Mouse (Mus musculus) midbrain, embryonic 15.5 days (tissue): ENCODE measurements around the gene Mien1. TPM values are rescaled to one million over a fixed set of nuclear protein-coding genes. Genes with fewer than 3 reads are reported as not detected.

ENCODE experiments used
- ATAC-seq: fragments of 200-750 bp; cut with Nextera tagmentation; replicated peaks from 2 replicates; pipeline ENCODE4 v1.8.0; 2017; ENCODE audit warnings: moderate TSS enrichment
- H3K27ac ChIP-seq: fragments of 300-500 bp; sonication (generic); 2 replicates; pipeline ENCODE4 v1.5.1; 2015; ENCODE audit warnings: mild to moderate bottlenecking, inconsistent platforms
- H3K27me3 ChIP-seq: fragments of 300-500 bp; sonication (generic); replicated peaks from 2 replicates; pipeline ENCODE4 v1.6.1; 2015; ENCODE audit warnings: inconsistent platforms
- H3K36me3 ChIP-seq: fragments of 300-500 bp; sonication (generic); replicated peaks from 2 replicates; pipeline ENCODE4 v1.6.1; 2015; ENCODE audit warnings: inconsistent platforms
- H3K4me1 ChIP-seq: fragments of 300-500 bp; sonication (generic); 2 replicates; pipeline ENCODE4 v1.6.1; 2015; ENCODE audit warnings: inconsistent platforms
- H3K4me2 ChIP-seq: fragments of 300-500 bp; sonication (generic); 2 replicates; pipeline ENCODE4 v1.6.1; 2015; ENCODE audit warnings: inconsistent platforms, mild to moderate bottlenecking, moderate library complexity
- H3K4me3 ChIP-seq: fragments of 300-500 bp; sonication (generic); 2 replicates; pipeline ENCODE4 v1.5.1; 2015; ENCODE audit warnings: mild to moderate bottlenecking, inconsistent platforms
- H3K9ac ChIP-seq: fragments of 300-500 bp; sonication (generic); 2 replicates; pipeline ENCODE4 v1.6.1; 2015; ENCODE audit warnings: mild to moderate bottlenecking, inconsistent platforms
- H3K9me3 ChIP-seq: fragments of 300-500 bp; sonication (generic); 2 replicates; pipeline ENCODE4 v1.6.1; 2016; ENCODE audit warnings: inconsistent platforms
- WGBS: fragments of 180-500 bp; shearing (Covaris S2); methylation state at CpG from one replicate; pipeline ENCODE4 v1.1.7; 2015; ENCODE audit warnings: mixed read lengths; 5-methylcytosine and 5-hydroxymethylcytosine counted together
- polyA plus RNA-seq: library from polyadenylated mRNA; unstranded; fragments of >200 nt; fragmentation: Nextera tagmentation; extraction: Ambion mirVana; gene quantifications from 2 replicates; pipeline ENCODE4 v1.2.1, GENCODE M21; 2015

Gene Mien1
- polyA plus RNA-seq, 1 experiment from 2014 or later, result 233 TPM

DNA sequence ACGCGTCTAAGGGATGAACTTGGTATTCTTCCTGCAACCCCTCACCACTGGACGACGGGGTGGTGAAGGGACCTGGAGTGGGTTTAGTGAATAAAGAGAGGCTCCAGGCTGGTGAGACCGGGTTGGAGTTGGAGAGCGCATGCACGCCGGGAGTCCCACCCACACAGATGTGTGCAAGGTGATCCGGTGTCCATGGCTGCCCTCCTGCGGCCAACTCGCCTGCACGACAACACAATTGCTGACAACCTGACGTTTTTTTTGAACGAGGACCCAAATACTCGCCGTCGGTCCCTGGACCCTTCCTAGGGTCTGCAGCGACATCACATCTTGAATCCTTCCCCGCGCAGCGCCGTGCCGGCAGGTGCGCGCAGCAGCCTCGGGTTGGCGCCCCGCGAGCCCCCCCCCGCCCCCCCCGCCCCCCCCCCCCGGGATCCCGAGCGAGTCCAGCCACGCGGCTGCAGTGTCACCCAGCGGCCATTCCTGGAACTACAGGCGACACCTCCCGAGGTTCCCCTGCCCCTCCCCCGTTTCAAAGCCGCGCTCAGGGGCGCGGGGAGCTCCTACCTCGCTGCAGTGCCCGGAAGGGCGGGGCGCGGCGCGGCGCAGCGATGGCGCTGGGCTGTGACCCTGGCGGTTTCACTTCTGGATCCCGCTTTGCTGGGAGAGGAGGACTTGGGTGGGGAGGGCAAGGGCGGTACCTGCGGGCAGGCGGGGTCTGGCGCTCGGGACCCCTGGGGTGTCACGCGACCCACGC is 18.8 kb upstream of the Mien1 start:
- Histone ChIP-seq H3K4me1 (peaks cover 10% of the 10 kb centered on the region; the same call in 1 of the 2 replicates), H3K36me3 (no peaks in the 10 kb centered on the region), H3K9me3 (no peaks in the 10 kb centered on the region), H3K9ac (peak overlapping the region; percentile 68), H3K4me2 (peak overlapping the region; percentile 84), H3K27ac (peak overlapping the region; percentile 83), H3K27me3 (peaks cover 22% of the 10 kb centered on the region), H3K4me3 (peak overlapping the region; percentile 68)
- WGBS, result 1% methylated on average over 42 of the region's 64 CpGs
- peak; percentile 94 for ATAC-seq

DNA sequence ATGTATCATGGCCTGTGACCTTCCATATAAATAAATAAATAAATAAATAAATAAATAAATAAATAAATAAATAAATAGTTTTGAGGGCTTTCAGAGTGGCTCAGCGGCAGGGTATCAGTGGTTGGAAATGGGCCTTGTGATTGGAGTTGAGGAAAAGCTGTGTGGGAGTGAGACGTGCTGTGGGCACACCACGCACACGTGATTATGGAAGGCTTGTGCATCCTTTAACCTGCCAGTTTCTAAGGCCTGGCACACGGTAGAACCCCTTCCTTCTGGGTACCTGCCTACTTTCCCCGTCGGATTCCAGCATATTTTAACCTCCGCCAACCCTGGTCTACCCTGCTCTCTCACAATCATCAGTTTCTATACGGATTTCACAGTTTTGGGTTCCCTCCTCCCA is 18.2 kb upstream of the Mien1 start:
- Histone ChIP-seq H3K9me3 (no peaks in the 10 kb centered on the region), H3K27me3 (peaks cover 19% of the 10 kb centered on the region), H3K36me3 (no peaks in the 10 kb centered on the region), H3K4me2 (peak overlapping the region; percentile 84), H3K4me3 (peak overlapping the region; percentile 68), H3K4me1 (peaks cover 10% of the 10 kb centered on the region; the same call in 1 of the 2 replicates), H3K27ac (peak overlapping the region; percentile 83), H3K9ac (peak overlapping the region; percentile 68)
- peak; percentile 43 for ATAC-seq
- 25% methylated on average over 9 of the region's 9 CpGs for WGBS

DNA sequence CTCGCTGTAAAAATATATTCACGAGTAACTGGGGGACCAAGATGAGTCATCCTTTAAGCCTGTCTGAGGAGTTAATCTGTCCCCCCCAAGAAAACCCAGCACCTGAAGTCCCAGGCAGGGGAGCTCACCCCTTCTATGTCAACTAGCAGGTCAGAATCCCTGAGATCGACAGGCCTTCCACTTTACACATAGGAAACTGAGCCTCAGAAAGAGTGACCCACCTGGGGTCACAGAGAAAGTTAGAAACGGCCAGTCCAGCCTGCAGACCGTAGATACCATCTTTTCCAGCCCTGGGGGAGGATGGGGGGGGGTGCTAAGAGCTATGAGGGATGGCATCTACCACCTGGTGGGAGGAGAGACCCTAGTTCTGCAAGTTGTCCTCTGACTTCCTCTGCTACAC is 17.8 kb upstream of the Mien1 start:
- 82% methylated on average over 5 of the region's 5 CpGs for WGBS
- Histone ChIP-seq H3K27ac (no peak overlapping the region), H3K27me3 (peaks cover 19% of the 10 kb centered on the region), H3K9me3 (no peaks in the 10 kb centered on the region), H3K36me3 (no peaks in the 10 kb centered on the region), H3K4me3 (no peak overlapping the region), H3K4me1 (peaks cover 10% of the 10 kb centered on the region; the same call in 1 of the 2 replicates), H3K4me2 (peak overlapping the region; percentile 84; the same call in 1 of the 2 replicates), H3K9ac (no peak overlapping the region)
- no peak for ATAC-seq

DNA sequence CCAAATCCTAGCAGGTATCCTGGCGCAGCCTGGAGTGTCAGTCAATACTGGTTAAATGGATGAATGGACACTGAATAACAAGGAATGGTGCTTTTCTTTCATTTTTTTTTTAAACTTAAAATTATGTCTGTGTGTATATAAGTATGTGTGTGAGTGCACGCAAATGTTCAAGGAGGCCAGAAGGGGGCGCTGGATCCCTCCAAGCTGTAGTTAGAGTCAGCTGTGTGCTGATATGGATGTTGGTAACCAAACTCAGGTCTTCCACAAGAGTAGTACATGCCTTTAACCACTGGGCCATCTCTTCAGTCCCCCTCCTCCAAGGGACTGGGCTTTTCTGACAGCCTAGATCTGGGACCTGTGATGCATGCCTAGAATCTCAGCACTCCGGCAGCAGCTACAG is 16.7 kb upstream of the Mien1 start:
- WGBS, result 84% methylated on average over 4 of the region's 4 CpGs
- no peak overlapping the region for H3K27ac ChIP-seq
- peaks cover 19% of the 10 kb centered on the region for H3K27me3 ChIP-seq
- ATAC-seq, result no peak
- H3K36me3 ChIP-seq, result no peaks in the 10 kb centered on the region
- H3K4me3 ChIP-seq, result no peak overlapping the region
- H3K4me1 ChIP-seq, result peaks cover 10% of the 10 kb centered on the region; the same call in 1 of the 2 replicates
- H3K4me2 ChIP-seq, result no peak overlapping the region
- no peak overlapping the region for H3K9ac ChIP-seq
- H3K9me3 ChIP-seq, result no peaks in the 10 kb centered on the region

DNA sequence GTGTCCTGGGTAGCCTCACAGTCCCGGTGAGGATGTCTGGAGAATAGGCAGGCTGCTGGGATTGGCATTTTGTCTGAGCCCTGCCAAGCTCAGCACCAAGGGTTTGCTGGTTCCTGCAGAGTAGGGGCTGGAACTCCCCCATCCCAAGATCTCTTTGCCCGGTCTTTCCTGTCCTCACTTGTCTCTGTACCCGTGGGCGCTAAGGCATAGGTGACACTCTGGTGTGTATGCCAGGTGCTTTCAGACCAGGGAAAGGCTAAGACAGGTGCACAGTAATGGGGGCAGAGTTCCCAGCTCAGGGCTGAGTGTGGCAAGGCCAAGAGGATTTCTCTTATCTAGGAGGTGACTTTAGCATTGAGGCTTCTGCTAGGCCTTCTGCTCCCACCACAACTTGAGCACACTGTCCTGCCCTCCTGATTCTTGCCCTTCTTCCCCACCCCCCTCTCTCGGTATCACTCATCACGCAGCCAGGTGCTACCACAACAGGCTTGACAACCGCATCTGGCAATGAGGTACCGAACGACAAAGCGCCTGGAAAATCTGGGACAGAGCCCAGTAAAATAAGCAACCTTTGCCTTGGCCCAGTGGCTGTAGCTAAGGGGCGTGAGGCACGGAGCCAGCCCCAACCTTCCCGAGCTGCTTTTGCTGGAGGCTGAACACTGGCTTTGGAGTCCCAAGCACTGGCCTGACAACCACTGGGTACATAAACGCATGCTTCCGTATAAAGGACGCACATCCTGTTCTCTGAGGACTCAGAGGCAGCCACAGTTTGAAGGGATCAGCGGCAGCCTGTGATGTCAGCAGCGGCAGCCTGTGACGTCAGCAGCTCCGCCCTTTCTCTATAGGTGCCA is 11.4 kb upstream of the Mien1 start:
- H3K4me3 ChIP-seq, result no peak overlapping the region
- no peaks in the 10 kb centered on the region for H3K9me3 ChIP-seq
- no peak overlapping the region for H3K4me2 ChIP-seq
- H3K9ac ChIP-seq, result no peak overlapping the region
- 87% methylated on average over 20 of the region's 20 CpGs for WGBS
- ATAC-seq, result no peak
- peaks cover 27% of the 10 kb centered on the region for H3K27me3 ChIP-seq
- no peak overlapping the region for H3K27ac ChIP-seq
- no peaks in the 10 kb centered on the region for H3K36me3 ChIP-seq
- H3K4me1 ChIP-seq, result peaks cover 8% of the 10 kb centered on the region

DNA sequence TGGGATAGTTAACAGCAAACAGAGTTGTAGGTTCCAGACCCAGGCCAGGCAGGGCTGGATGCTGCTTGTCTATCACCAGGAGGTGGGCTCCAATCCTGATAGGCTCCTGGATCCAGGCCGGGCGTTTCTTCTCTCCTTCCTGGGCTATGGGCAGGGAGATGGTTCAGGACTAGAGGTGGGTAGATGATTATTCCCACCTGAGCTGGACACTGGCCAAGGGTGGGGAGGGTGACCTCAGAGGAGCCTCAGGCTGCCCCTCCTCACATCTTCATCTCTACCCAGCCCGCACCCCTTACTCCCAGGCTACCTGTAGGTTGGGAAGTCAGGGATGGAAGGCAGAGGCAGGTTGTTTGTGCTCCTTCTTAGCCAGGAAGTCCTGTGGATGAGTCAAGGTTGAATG is 10.6 kb upstream of the Mien1 start:
- H3K4me3 ChIP-seq, result no peak overlapping the region
- H3K27ac ChIP-seq, result no peak overlapping the region
- 91% methylated on average over 3 of the region's 3 CpGs for WGBS
- ATAC-seq, result no peak
- H3K27me3 ChIP-seq, result peaks cover 27% of the 10 kb centered on the region
- no peak overlapping the region for H3K9ac ChIP-seq
- H3K9me3 ChIP-seq, result no peaks in the 10 kb centered on the region
- H3K4me1 ChIP-seq, result peaks cover 8% of the 10 kb centered on the region
- no peak overlapping the region for H3K4me2 ChIP-seq
- H3K36me3 ChIP-seq, result no peaks in the 10 kb centered on the region

DNA sequence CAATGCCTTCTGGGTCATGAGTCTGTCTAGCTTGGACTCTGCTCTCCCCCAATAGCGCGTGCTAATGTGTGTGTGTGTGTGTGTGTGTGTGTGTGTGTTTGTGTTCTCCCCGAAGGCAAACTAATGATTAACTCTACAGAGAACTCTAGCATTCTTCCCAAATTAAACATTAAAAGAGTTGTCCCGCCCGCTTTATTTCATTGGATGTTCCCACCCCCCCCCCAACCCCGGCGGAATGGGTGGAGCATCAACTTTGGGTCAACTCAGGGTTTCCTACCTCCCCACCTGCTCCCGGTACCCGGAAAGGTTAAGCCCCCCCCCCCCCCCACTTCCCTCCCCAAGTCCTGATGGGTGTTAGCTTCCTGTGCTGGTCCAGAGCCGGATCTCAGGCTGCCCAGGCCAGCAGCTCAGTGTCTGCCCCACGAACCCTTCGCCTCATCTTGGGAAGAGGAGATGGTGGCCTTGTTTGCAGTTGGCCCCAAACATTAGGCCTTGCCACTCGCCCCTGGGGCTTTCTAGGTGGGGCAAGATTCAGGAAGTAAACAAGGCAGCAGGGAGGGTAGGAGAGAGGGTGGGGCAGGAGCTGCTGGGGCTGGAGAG is 9.5 kb upstream of the Mien1 start:
- 46% methylated on average over 13 of the region's 13 CpGs for WGBS

DNA sequence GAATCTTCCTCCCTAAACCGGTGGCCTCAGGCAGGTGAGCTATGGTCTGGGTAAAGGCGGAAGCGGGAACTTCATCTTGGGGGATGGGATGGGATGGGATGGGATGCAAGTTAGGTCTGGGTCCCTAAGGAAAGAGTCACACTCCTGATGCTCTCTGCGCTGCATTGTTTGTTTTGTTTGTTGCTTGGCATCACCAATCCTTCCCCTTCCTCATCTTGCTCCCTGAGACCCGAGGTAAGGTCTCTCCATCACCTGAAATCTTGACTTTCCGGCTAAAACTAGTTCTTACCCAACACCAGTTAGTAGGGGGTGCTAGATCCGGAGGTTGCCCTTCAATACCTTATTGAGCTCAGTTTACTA is 8.7 kb upstream of the Mien1 start:
- peaks cover 27% of the 10 kb centered on the region for H3K27me3 ChIP-seq
- H3K9ac ChIP-seq, result no peak overlapping the region

More for the DNA sequence above, 9.5 kb upstream of the Mien1 start:
- H3K9ac ChIP-seq, result no peak overlapping the region
- H3K4me1 ChIP-seq, result peaks cover 8% of the 10 kb centered on the region
- H3K9me3 ChIP-seq, result no peaks in the 10 kb centered on the region
- H3K27ac ChIP-seq, result no peak overlapping the region
- H3K4me2 ChIP-seq, result no peak overlapping the region
- no peak for ATAC-seq
- no peak overlapping the region for H3K4me3 ChIP-seq
- H3K27me3 ChIP-seq, result peaks cover 27% of the 10 kb centered on the region
- no peaks in the 10 kb centered on the region for H3K36me3 ChIP-seq

DNA sequence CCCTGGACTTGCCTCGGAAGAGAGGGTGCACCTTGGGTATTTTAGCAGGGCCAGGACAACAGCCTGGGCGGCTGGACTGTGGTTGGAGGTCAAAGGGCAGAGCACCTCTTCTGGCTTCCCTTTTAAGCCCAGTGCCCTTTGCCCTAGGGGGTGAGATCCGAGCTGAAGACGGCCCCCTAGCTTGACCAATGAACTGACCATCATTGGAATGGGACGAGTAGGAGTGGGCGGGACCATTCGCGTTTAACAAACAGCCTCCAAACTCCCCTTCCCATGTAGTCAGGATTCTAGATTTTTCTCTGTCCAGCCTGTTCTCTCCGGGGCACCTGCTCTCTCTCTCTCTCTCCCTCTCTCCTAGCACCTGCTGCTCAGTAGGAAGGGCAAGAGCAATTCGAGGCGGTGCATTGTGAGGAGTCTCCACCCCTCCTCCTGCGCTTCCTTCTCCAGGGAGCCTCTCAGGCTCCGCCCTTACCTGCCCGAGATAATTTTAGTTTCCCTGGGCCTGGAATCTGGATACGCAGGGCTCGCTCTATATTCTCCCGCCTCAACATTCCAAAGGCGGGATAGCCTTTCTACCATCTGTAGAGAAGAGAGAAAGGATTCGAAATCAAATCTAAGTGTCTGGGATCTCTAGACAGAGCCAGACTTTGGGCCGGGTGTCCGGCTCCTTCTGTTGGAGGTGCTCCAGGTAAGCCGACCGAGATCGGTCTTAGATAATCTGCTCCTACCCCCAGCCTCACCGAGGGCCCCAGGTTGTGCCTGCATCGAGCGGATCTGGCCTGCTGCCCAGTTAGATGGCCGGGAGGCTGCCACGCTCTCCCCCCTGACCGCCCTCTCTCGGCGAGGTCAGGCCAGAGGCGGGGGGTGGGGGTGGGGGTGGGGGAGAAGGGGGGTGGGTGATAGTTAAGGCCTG is 8.0 kb upstream of the Mien1 start:
- Histone ChIP-seq H3K36me3 (no peaks in the 10 kb centered on the region), H3K4me2 (peak overlapping the region; percentile 21), H3K27ac (no peak overlapping the region), H3K27me3 (peaks cover 27% of the 10 kb centered on the region), H3K4me1 (peaks cover 8% of the 10 kb centered on the region), H3K9ac (peak overlapping the region; percentile 14; the same call in 1 of the 2 replicates), H3K4me3 (no peak overlapping the region), H3K9me3 (no peaks in the 10 kb centered on the region)
- no peak for ATAC-seq
- WGBS, result 4% methylated on average over 33 of the region's 33 CpGs

More for the DNA sequence above, 8.7 kb upstream of the Mien1 start:
- Histone ChIP-seq H3K36me3 (no peaks in the 10 kb centered on the region), H3K27ac (no peak overlapping the region), H3K4me2 (peak overlapping the region; percentile 21; the same call in 1 of the 2 replicates), H3K4me3 (no peak overlapping the region), H3K9me3 (no peaks in the 10 kb centered on the region), H3K4me1 (peaks cover 8% of the 10 kb centered on the region)
- no peak for ATAC-seq
- 17% methylated on average over 7 of the region's 7 CpGs for WGBS

DNA sequence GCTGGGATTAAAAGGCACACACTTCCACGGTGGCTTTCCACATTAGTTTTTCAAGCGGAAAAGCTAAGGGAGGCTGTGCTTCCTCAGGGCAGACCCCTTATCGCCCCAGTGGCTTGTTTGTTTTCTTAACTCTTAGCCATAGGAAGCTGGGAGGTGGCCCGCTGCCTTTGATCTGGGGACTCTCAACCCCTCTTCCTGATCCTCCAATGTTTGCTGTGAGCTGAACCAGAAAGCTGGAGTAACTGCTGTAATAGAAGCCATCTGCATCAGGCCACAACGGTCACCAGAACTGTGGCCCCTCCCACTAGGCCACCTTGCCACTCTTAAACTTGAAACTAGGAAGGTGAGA is 7.4 kb upstream of the Mien1 start, which contains the start of gene Grb7:
Gene Grb7 (plus strand): TSS at position 182 of the 349 bp plus-strand sequence.
- no peaks in the 10 kb centered on the region for H3K36me3 ChIP-seq
- H3K4me1 ChIP-seq, result peaks cover 8% of the 10 kb centered on the region
- WGBS, result 8% methylated on average over 5 of the region's 5 CpGs
- peaks cover 27% of the 10 kb centered on the region for H3K27me3 ChIP-seq
- H3K9me3 ChIP-seq, result no peaks in the 10 kb centered on the region
- H3K4me3 ChIP-seq, result no peak within 1 kb of the TSS
- no peak within 1 kb of the TSS for H3K27ac ChIP-seq
- no peak for ATAC-seq
- H3K9ac ChIP-seq, result peak within 1 kb of the TSS; percentile 14; the same call in 1 of the 2 replicates
- H3K4me2 ChIP-seq, result peak within 1 kb of the TSS; percentile 21

DNA sequence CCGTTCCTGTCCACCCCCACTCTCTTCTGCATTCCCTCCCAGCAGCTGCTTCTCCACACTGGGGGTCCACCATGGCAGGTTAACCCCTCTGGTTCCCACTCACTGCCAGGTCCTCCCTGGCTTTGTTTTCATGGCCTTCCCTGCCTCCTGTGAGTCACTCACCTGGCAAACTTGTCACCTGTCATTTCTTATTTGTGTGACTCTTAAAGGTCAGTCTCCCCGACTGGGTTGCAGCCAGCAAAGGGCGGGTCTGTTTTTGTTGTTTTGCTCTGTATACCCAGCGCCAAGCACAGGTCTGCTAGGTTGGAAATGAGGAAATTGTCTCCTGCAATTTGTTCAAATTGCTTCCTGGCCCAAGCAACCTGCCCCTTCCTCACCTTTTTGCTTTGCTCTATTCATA is 6.9 kb upstream of the Mien1 start:
- Histone ChIP-seq H3K4me1 (peaks cover 8% of the 10 kb centered on the region), H3K9ac (no peak overlapping the region), H3K36me3 (no peaks in the 10 kb centered on the region), H3K27me3 (peaks cover 27% of the 10 kb centered on the region), H3K4me3 (no peak overlapping the region), H3K4me2 (no peak overlapping the region), H3K9me3 (no peaks in the 10 kb centered on the region), H3K27ac (no peak overlapping the region)
- no peak for ATAC-seq
- WGBS, result 63% methylated on average over 4 of the region's 4 CpGs
